Mouse (Mus musculus): ENCODE data around the gene Slc25a45. TPM values are rescaled to one million over a fixed set of nuclear protein-coding genes. Genes with fewer than 3 reads are reported as not detected.

Slc25a45 gene
- 1 to 10 TPM; 2.5 to 2.7 TPM for total RNA-seq (2021)
- long read RNA-seq, experiment 1, partial matches to known transcripts: 0 of 5 reads
- long read RNA-seq, experiment 1, other reads (novel, unspliced or antisense): 2 of 5 reads
- long read RNA-seq, experiment 2, partial matches to known transcripts: 0 of 2 reads
- long read RNA-seq, experiment 2, other reads (novel, unspliced or antisense): 0 of 2 reads

GRCm38 (mm10) chr19:5877618-5878361 is at the start of gene Slc25a45:
Slc25a45 (plus strand) TSS chr19:5877808.
- Histone ChIP-seq H3K27ac (peak within 1 kb of the TSS; percentile 83), H3K4me3 (peak within 1 kb of the TSS; percentile 21)
- peak; percentile 85 for TF ChIP-seq CTCF (IDR thresholded peaks at IDR 0.05)
- intact Hi-C loops (cut with DNase I): loop anchor here (1.0 to 5.0 kb wide), 2 partner anchors 90 to 165 kb away; no protein-coding TSS in a partner anchor
- peak; percentile 77 to 78 for DNase-seq (ENCODE audit: extremely low spot score in 1 of 2, low spot score in 2 of 2)

GRCm38 (mm10) chr19:5828155-5828554 is 49.5 kb upstream of the Slc25a45 start:
- no peak for TF ChIP-seq CTCF (IDR thresholded peaks at IDR 0.05)
- Histone ChIP-seq H3K4me3 (no peak overlapping the region), H3K27ac (no peak overlapping the region)
- no peak for DNase-seq (ENCODE audit: extremely low spot score in 1 of 2, low spot score in 2 of 2)
- intact Hi-C loops (cut with DNase I): no loop called here

GRCm38 (mm10) chr19:5828905-5829304 is 48.7 kb upstream of the Slc25a45 start:
- DNase-seq (ENCODE audit: extremely low spot score in 1 of 2, low spot score in 2 of 2): no peak
- no peak for TF ChIP-seq CTCF (IDR thresholded peaks at IDR 0.05)
- H3K27ac ChIP-seq: no peak overlapping the region
- intact Hi-C loops (cut with DNase I): no loop called here
- no peak overlapping the region for H3K4me3 ChIP-seq

- H3K4me3 ChIP-seq: no peak overlapping the region
- TF ChIP-seq CTCF (IDR thresholded peaks at IDR 0.05): no peak
- H3K27ac ChIP-seq: no peak overlapping the region
- intact Hi-C loops (cut with DNase I): no loop called here
- DNase-seq (ENCODE audit: extremely low spot score in 1 of 2, low spot score in 2 of 2): no peak
These were observed 47.5 kb upstream of the Slc25a45 start for GRCm38 (mm10) chr19:5829958-5830615.

- H3K27ac ChIP-seq: no peak overlapping the region
- intact Hi-C loops (cut with DNase I): no loop called here
- TF ChIP-seq CTCF (IDR thresholded peaks at IDR 0.05): no peak
- DNase-seq (ENCODE audit: extremely low spot score in 1 of 2, low spot score in 2 of 2): no peak
- H3K4me3 ChIP-seq: no peak overlapping the region
These were observed 46.8 kb upstream of the Slc25a45 start for GRCm38 (mm10) chr19:5830776-5831175.

GRCm38 (mm10) chr19:5831224-5831957 is 46.2 kb upstream of the Slc25a45 start:
- no peak for DNase-seq (ENCODE audit: extremely low spot score in 1 of 2, low spot score in 2 of 2)
- TF ChIP-seq CTCF (IDR thresholded peaks at IDR 0.05): no peak
- no peak overlapping the region for H3K4me3 ChIP-seq
- intact Hi-C loops (cut with DNase I): no loop called here
- no peak overlapping the region for H3K27ac ChIP-seq

GRCm38 (mm10) chr19:5831958-5832320 is 45.7 kb upstream of the Slc25a45 start:
- no peak for TF ChIP-seq CTCF (IDR thresholded peaks at IDR 0.05)
- H3K4me3 ChIP-seq: no peak overlapping the region
- intact Hi-C loops (cut with DNase I): no loop called here

GRCm38 (mm10) chr19:5832326-5832725 is 45.3 kb upstream of the Slc25a45 start:
- Histone ChIP-seq H3K4me3 (no peak overlapping the region), H3K27ac (no peak overlapping the region)
- intact Hi-C loops (cut with DNase I): no loop called here
- no peak for TF ChIP-seq CTCF (IDR thresholded peaks at IDR 0.05)
- no peak for DNase-seq (ENCODE audit: extremely low spot score in 1 of 2, low spot score in 2 of 2)

More at GRCm38 (mm10) chr19:5831958-5832320, 45.7 kb upstream of the Slc25a45 start:
- H3K27ac ChIP-seq: no peak overlapping the region
- no peak for DNase-seq (ENCODE audit: extremely low spot score in 1 of 2, low spot score in 2 of 2)

- H3K27ac ChIP-seq: no peak overlapping the region
- DNase-seq (ENCODE audit: extremely low spot score in 1 of 2, low spot score in 2 of 2): no peak
- intact Hi-C loops (cut with DNase I): no loop called here
- no peak overlapping the region for H3K4me3 ChIP-seq
- no peak for TF ChIP-seq CTCF (IDR thresholded peaks at IDR 0.05)
These were observed 44.1 kb upstream of the Slc25a45 start for GRCm38 (mm10) chr19:5833287-5834100.

GRCm38 (mm10) chr19:5834260-5834925 is 43.2 kb upstream of the Slc25a45 start:
- no peak for TF ChIP-seq CTCF (IDR thresholded peaks at IDR 0.05)
- DNase-seq (ENCODE audit: extremely low spot score in 1 of 2, low spot score in 2 of 2): no peak
- intact Hi-C loops (cut with DNase I): no loop called here
- no peak overlapping the region for H3K27ac ChIP-seq
- H3K4me3 ChIP-seq: no peak overlapping the region

Data from left cerebral cortex, adult 2 months (tissue).